Mouse (Mus musculus): Measurements from ENCODE around the gene Kcnn3.

DNA sequence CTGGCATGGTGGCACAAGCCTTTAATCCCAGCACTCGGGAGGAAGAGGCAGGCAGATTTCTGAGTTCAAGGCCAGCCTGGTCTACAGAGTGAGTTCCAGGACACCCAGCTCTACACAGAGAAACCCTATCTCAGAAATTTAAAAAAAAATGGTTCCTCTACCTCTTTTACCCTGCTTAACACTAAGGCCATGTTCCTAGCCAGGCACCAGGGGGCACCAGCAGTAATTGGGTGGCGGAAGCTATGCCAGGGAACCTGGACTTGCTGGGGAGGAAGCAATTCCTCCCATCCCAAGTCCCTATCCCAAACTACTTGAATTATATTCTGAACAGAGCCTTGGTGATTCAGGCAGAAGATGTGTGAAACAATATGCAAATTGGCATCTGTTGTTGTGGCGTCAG, 9.8 kb downstream of the Kcnn3 start:
- TF ChIP-seq CTCF (IDR thresholded peaks at IDR 0.05; ENCODE audit: borderline replicate concordance, extremely low read depth, insufficient read depth, insufficient read length) (peak; percentile 29; the same call in 1 of the 2 replicates), POLR2A (IDR thresholded peaks at IDR 0.05; ENCODE audit: borderline replicate concordance, extremely low read depth, insufficient read depth, insufficient read length, poor library complexity, severe bottlenecking) (no peak)
